Mouse (Mus musculus) thymus, adult 18-20 months (tissue): ENCODE data around the gene Bloc1s3.
A peak's percentile ranks its signal among the peaks of the same experiment; 100 is the strongest.
"Not testable (repeated sequence)": the region's sequence is repeated elsewhere in the genome, so short reads cannot be mapped to it uniquely, and the experiment has no call there.

Experiments
- DNase-seq, 2 experiments: peaks; one replicate each; pipeline ENCODE4 v3.0.0; 2022; ENCODE audit warnings: mixed read lengths in 2 of 2

The Bloc1s3 gene

DNA sequence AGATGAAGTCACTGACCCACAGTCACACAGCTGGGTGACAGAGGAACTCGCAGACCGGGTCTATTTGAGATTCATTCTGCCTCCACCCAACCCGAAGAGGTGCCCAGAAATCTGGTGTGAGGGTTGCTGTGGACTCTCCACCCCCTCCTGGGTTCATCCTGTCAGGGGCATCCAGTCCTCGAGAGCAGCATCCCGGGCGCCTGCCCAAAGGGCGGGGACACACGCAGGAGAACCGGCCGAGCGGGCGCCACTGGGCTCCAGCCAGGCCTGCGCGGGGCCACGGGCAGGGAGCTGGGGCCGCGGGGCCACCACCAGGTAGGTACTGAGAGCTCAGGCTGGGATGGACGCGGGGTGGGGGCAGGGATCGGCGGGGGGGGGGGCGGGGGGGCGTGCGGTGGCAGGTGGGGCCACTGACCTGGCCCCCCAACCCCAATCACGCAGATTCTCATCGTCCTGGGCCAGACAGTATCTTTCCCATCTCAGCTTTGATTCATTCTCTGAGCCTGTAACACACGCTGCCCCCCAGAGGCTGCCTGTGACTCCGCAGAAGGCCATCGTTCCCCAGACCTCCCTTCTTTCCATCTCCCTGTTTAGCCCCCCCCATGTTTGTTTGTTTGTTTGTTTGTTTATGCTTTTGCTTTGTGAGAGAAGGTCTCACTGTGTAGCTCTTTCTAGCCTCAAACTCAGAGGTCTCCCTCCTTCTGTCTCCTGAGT lies 9.6 kb upstream of the Bloc1s3 start, which contains the start of gene Nkpd1:
Gene Nkpd1 (plus strand): TSS at position 187 of the 714 bp plus-strand sequence.
- no peak for DNase-seq

DNA sequence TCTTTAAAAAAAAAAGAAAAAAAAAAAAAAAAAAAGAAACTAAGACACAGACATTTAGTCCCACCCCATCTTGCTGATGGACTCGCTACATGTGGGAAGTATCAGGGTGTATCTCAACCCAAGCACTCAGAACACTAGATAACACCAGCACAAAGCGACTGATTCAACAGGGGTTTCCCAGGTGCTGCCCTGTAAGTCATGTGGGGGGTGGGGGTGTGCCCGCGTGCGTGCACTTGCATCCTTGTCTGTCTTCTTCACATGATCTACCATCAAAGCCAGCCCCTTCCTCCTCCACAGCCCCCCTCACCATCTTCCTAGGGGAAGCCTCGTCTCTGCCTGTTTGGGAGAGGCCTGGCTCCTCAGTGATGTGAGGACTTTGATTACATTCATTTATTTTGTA lies 4.2 kb upstream of the Bloc1s3 start:
- no peak for DNase-seq

DNA sequence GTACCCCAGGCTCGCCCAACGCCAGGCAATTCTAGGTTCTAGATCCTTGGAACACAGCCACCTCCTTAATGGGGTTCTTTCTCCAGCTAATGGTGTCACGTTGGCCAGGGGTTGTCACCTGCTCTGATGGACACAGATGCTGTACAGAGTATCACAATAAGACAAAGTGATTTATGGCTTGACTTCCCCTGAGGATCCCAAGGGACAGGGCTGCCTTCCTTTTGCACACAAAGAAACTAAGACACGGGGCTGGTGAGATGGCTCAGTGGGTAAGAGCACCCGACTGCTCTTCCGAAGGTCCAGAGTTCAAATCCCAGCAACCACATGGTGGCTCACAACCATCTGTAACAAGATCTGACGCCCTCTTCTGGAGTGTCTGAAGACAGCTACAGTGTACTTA lies 3.8 kb upstream of the Bloc1s3 start:
- not testable (repeated sequence) for DNase-seq

GRCm38 (mm10) chr7:19509786-19510185 lies 1.6 kb upstream of the Bloc1s3 start:
- no peak for DNase-seq

- no peak for DNase-seq
These were observed 879 bp upstream of the Bloc1s3 start for GRCm38 (mm10) chr7:19508924-19509568.

- no peak for DNase-seq
These were observed 570 bp downstream of the Bloc1s3 start for GRCm38 (mm10) chr7:19507612-19507981.

DNA sequence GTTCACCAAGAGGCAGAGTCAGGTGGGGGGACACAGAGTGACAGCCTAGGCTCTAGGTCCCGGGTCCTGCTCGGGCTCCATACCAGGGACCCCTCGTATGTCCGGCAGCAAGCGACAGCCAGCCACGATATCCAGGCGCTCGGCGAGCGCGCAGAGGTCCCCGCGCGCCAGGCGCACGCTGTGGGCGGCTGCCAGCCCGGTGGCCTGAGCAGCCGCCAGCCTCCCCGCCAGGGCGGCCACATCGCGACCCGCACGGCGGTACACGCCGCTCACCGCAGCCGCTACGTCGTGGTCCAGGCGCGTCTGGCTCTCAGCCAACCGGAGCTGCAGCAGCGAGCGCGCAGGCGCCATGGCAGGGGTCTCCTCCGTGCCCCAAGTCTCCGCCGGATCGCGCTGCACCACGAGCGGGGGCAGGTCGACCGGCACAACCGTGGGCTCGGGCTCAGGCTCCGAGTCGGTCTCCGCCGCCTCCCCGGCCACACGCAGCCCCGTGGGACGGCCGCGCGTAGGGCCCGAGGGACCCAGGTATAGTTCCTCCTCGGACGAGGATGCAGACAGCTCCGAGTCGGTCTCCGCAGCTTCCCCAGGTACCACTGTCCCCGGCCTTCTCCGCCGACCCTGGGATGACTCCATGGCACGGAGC lies 1.1 kb downstream of the Bloc1s3 start:
- DNase-seq = peak; percentile 40 to 43

- DNase-seq = no peak
These were observed 1.8 kb downstream of the Bloc1s3 start for GRCm38 (mm10) chr7:19506326-19506725.

- DNase-seq = no peak
These were observed 4.6 kb downstream of the Bloc1s3 start for GRCm38 (mm10) chr7:19503481-19504068.

GRCm38 (mm10) chr7:19501658-19502057 lies 6.5 kb downstream of the Bloc1s3 start:
- DNase-seq = no peak

DNA sequence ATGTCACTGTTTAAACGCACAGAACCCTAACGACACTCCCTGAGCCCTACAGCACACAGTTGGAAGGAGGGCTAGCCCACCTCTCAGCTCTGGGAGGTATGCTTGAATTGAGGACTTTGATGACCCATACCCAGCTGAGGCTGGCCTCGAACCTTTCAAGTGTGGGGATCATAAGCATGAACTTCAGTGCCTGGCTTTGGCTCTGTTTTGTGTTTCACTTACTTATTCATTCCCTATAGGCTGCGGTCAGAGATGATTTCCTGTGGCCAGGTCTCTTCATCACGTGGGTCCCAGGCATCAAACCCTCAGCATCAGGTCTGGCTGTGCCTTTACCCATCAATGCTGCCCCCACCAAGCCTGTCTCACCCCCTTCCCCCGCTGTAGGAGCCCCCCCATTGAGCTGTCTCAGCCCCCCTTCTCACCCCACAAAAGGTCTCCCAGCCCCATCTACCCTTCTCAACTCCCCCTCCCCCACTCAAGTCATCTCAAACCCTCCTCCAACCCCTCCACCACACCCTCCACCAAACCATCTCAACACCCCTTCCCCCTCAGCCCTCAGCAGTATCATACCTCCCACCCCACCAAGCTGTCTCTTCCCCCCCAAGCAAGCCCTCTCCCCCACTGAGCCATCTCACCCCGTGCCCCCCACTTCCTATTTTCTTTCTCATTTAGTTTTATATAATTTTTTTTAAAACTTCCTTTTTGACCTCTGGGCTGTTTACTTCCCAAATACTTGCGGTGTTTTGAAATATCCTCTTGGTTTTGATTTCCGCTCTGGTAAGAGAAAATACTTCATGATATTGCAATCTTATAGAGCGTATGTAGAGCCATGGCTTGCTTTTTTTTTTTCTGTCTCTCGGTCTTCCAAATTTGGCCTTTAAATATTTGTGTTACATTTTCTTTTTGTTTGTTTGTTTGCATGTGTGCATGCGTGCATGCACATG lies 7.5 kb downstream of the Bloc1s3 start:
- no peak for DNase-seq

GRCm38 (mm10) chr7:19498326-19498725 lies 9.8 kb downstream of the Bloc1s3 start:
- no peak for DNase-seq

DNA sequence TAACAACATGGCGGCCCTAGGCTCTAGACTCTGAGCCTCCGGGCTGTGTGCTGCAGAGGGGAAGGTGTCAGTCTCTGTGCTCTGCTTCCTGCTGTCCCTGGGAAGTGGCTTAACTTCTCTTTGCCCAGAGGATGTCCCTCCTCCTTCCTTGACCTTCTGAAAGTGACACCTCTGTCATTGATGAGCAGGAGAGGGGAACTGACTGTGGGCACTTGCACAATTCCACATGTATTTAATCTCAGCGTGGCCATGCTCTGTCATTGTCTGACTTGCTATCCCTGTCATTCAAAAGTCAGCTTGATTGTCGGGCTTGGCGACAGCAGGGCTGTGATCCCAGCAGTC lies 12.0 kb downstream of the Bloc1s3 start:
- DNase-seq = no peak

- no peak for DNase-seq
These were observed 12.5 kb downstream of the Bloc1s3 start for GRCm38 (mm10) chr7:19495521-19496213.

GRCm38 (mm10) chr7:19494751-19495474 lies 13.3 kb downstream of the Bloc1s3 start:
- no peak for DNase-seq

DNA sequence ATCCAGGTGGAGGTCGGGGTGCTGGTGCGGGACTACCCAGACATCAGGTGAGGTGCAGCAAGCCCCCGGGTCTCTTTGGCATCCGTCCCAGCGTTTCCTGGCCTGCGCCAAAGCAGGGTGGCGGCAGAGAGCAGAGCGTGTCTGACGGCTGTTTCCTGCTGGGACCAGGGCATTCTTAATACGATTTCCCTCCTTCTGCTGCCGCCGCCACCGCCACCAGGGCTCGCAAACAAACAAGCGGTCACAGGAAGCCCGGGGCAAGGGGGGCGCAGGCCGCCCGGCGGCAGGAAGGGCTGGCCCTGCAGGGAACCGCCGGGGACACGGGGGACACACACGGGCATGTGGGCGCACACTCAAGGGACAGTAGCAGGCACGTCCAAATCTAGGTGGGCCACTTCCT lies 16.4 kb downstream of the Bloc1s3 start:
- DNase-seq = no peak

GRCm38 (mm10) chr7:19489525-19489924 lies 18.6 kb downstream of the Bloc1s3 start:
- DNase-seq = no peak

DNA sequence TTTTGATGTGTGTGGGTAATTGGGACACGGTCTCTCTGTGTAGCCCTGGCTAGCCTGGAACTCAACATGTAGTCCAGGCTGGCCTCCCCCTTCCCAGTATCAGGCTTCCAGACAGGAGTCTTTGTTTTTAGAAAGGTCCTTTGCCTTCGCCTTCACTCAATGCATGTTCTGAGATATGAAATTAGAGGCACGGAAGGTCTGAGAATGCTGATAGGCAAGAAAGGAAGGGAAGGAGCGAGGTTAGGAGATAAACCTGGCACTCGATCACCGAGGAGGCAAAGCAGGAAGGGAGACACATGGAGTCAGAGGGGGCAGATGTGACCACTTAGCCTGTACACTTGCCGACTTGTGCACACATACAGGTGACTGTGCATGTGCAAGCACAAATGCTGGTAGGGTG lies 21.6 kb downstream of the Bloc1s3 start:
- DNase-seq = no peak

DNA sequence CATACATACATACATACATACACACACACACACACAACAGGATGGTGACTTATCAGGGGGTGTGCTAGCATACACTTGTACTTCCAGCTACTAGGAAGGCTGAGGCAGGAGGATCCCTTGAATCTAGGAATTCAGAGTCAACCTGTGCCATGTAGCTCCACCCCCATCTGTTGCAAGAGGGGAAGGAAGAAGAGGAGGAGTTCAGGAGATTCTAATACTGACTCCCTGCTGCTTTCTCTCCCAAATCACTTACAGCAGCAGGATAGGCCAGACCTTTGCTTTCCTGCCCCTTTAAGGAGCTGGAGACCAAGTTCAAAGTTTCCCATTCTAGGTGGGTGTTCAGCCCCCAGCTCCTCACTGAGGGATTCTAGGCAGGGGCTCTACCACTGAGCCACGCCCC lies 22.7 kb downstream of the Bloc1s3 start:
- DNase-seq = no peak

- DNase-seq = no peak
These were observed 24.9 kb downstream of the Bloc1s3 start for GRCm38 (mm10) chr7:19483281-19483680.
